Mouse (Mus musculus): ENCODE measurements around the gene Phf21b. TPM values are rescaled to one million over a fixed set of nuclear protein-coding genes. Genes with fewer than 3 reads are reported as not detected.
"Not testable (repeated sequence)": the region's sequence is repeated elsewhere in the genome, so short reads cannot be mapped to it uniquely, and the experiment has no call there.

The Phf21b gene
- 20.2 and 24.5 TPM in 2 replicates for polyA plus RNA-seq (2016; fragmentation: Nextera tagmentation; extraction: Ambion mirVana)

GRCm38 (mm10) chr15:84856006-84856995 lies at the start of gene Phf21b:
Gene Phf21b, minus strand, starts transcription at chr15:84856049.
- peak within 1 kb of the TSS; percentile 94 for H3K9ac ChIP-seq
- peak; percentile 57 for ATAC-seq (ENCODE audit: low FRiP score, low read depth)
- peaks cover 28% of the 10 kb centered on the region for H3K4me1 ChIP-seq
- no peaks in the 10 kb centered on the region for H3K27me3 ChIP-seq (replicated peaks)
- WGBS: under 1% methylated on average over 76 of the region's 76 CpGs
- H3K36me3 ChIP-seq: no peaks in the 10 kb centered on the region
- no peaks in the 10 kb centered on the region for H3K9me3 ChIP-seq
- H3K4me3 ChIP-seq: peak within 1 kb of the TSS; percentile 83
- peak within 1 kb of the TSS; percentile 99 for H3K27ac ChIP-seq
- peak within 1 kb of the TSS; percentile 79 for H3K4me2 ChIP-seq (replicated peaks)

GRCm38 (mm10) chr15:84903843-84904385 lies 48.1 kb upstream of the Phf21b start:
- Histone ChIP-seq H3K9ac (no peak overlapping the region), H3K27me3 (replicated peaks) (no peaks in the 10 kb centered on the region), H3K4me3 (no peak overlapping the region), H3K27ac (no peak overlapping the region), H3K36me3 (no peaks in the 10 kb centered on the region), H3K4me2 (replicated peaks) (no peak overlapping the region), H3K9me3 (no peaks in the 10 kb centered on the region), H3K4me1 (peaks cover under 1% of the 10 kb centered on the region)
- ATAC-seq (ENCODE audit: low FRiP score, low read depth): no peak
- WGBS: 75% methylated on average over 7 of the region's 7 CpGs

DNA sequence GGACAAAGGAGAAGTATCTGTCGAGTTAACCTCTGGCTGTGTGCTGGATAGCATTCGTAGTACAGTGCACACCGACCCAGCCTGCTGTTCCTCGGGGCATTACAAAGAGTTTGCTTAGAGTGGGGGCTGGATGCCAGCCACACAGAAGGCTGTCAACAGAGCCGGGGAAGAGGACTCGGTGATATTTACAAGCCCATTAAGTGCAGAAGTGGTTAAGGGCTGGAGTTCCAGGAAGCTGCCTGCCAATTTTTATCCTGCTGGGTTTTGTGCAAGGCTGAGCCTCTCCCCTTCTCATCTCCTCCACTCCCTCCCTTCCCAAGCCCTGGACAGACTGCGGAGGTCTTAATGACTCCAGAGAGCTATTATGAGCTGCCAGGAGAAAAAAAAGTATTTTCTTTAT lies 42.2 kb upstream of the Phf21b start:
- no peak overlapping the region for H3K9ac ChIP-seq
- H3K27ac ChIP-seq: no peak overlapping the region
- H3K27me3 ChIP-seq (replicated peaks): no peaks in the 10 kb centered on the region
- no peak overlapping the region for H3K4me3 ChIP-seq
- H3K4me2 ChIP-seq (replicated peaks): peak overlapping the region; percentile 4; the same call in 1 of the 2 replicates
- H3K9me3 ChIP-seq: no peaks in the 10 kb centered on the region
- no peaks in the 10 kb centered on the region for H3K36me3 ChIP-seq
- 33% methylated on average over 7 of the region's 7 CpGs for WGBS
- peaks cover 6% of the 10 kb centered on the region for H3K4me1 ChIP-seq
- ATAC-seq (ENCODE audit: low FRiP score, low read depth): no peak

- Histone ChIP-seq H3K4me2 (replicated peaks) (no peak overlapping the region), H3K9me3 (no peaks in the 10 kb centered on the region), H3K4me1 (peaks cover 6% of the 10 kb centered on the region), H3K27ac (no peak overlapping the region), H3K9ac (no peak overlapping the region), H3K27me3 (replicated peaks) (no peaks in the 10 kb centered on the region), H3K36me3 (no peaks in the 10 kb centered on the region), H3K4me3 (no peak overlapping the region)
- no peak for ATAC-seq (ENCODE audit: low FRiP score, low read depth)
- WGBS: 90% methylated on average over 1 of the region's 1 CpGs
Measured at GRCm38 (mm10) chr15:84896664-84897063, 40.8 kb upstream of the Phf21b start.

DNA sequence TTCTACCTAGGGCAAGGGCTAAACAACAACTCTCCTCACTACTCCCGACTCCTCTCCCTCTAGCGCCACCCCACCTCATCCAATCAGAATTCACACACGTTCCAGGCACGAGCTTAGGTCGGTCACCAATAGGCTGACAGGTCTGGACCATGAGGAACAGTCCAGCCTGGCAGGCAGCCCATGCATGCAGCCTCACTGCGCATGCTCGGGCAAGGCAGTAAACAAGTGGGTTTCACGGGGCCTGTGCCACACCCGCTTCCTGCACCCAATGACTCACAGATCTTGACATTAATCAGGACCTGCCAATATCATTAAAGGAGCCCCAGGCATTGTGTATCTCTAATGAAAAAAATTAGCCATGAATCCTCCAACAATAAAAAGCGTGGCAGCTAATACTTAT lies 40.4 kb upstream of the Phf21b start:
- ATAC-seq (ENCODE audit: low FRiP score, low read depth); H3K9me3 ChIP-seq; H3K27me3 ChIP-seq (replicated peaks); H3K9ac ChIP-seq; H3K27ac ChIP-seq; H3K4me1 ChIP-seq; H3K4me3 ChIP-seq; H3K36me3 ChIP-seq; H3K4me2 ChIP-seq (replicated peaks): not testable (repeated sequence)
- 76% methylated on average over 10 of the region's 10 CpGs for WGBS

DNA sequence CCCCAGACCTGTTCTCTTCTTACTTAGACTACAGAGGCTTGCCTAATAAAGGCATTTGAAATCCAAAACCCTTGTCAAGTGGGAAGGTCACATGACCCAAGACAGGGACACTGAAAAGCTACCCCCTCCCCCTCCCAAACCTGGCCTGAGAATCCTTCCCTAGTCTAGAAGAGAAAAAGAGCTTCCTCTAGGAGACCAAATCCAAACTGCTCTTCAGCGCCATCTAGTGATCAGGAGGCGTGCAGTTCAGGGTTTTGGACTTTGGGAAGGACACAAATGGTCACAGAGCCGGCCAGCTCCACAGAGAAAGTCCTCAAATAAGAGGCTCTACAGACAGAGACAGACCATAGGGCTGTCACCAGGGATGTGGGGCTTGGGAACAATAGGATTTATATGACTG lies 35.8 kb upstream of the Phf21b start:
- Histone ChIP-seq H3K27me3 (replicated peaks) (no peaks in the 10 kb centered on the region), H3K9me3 (no peaks in the 10 kb centered on the region), H3K9ac (no peak overlapping the region), H3K4me2 (replicated peaks) (no peak overlapping the region), H3K4me1 (no peaks in the 10 kb centered on the region), H3K36me3 (no peaks in the 10 kb centered on the region), H3K4me3 (no peak overlapping the region), H3K27ac (no peak overlapping the region)
- WGBS: 5% methylated on average over 3 of the region's 3 CpGs
- no peak for ATAC-seq (ENCODE audit: low FRiP score, low read depth)

- Histone ChIP-seq H3K9ac (no peak overlapping the region), H3K36me3 (no peaks in the 10 kb centered on the region), H3K4me3 (no peak overlapping the region), H3K9me3 (no peaks in the 10 kb centered on the region), H3K27ac (no peak overlapping the region), H3K4me2 (replicated peaks) (no peak overlapping the region), H3K27me3 (replicated peaks) (no peaks in the 10 kb centered on the region), H3K4me1 (no peaks in the 10 kb centered on the region)
- 64% methylated on average over 3 of the region's 3 CpGs for WGBS
- no peak for ATAC-seq (ENCODE audit: low FRiP score, low read depth)
Measured at GRCm38 (mm10) chr15:84891246-84891645, 35.4 kb upstream of the Phf21b start.

DNA sequence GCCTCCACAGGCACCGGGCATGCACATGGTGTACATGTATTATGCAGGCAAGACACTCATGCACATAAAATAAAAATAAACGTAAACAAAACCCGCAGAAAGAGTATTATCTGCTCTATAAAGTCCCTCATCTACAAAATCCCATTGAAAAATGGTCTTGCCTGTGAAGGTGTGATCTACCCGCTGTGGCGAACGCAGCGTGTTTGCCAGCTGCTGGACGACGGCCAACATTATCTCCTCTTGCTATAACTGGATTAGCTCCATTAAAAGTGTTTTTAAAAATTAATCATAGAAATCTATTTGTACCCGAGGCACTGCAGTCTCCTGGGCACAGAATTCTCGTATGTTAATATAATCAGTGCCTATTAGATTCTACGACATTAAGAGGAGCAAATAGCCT lies 32.2 kb upstream of the Phf21b start:
- 78% methylated on average over 12 of the region's 12 CpGs for WGBS
- H3K36me3 ChIP-seq: no peaks in the 10 kb centered on the region
- no peak for ATAC-seq (ENCODE audit: low FRiP score, low read depth)
- no peak overlapping the region for H3K4me3 ChIP-seq
- H3K9me3 ChIP-seq: no peaks in the 10 kb centered on the region
- no peak overlapping the region for H3K4me2 ChIP-seq (replicated peaks)
- H3K27me3 ChIP-seq (replicated peaks): no peaks in the 10 kb centered on the region
- H3K27ac ChIP-seq: no peak overlapping the region
- H3K9ac ChIP-seq: no peak overlapping the region
- H3K4me1 ChIP-seq: no peaks in the 10 kb centered on the region

- ATAC-seq (ENCODE audit: low FRiP score, low read depth): no peak
- Histone ChIP-seq H3K4me2 (replicated peaks) (no peak overlapping the region), H3K4me3 (no peak overlapping the region), H3K27me3 (replicated peaks) (no peaks in the 10 kb centered on the region), H3K27ac (no peak overlapping the region), H3K9ac (no peak overlapping the region), H3K36me3 (no peaks in the 10 kb centered on the region), H3K9me3 (no peaks in the 10 kb centered on the region), H3K4me1 (no peaks in the 10 kb centered on the region)
- 84% methylated on average over 12 of the region's 12 CpGs for WGBS
Measured at GRCm38 (mm10) chr15:84877029-84877815, 21.4 kb upstream of the Phf21b start.

- no peak overlapping the region for H3K4me3 ChIP-seq
- H3K4me2 ChIP-seq (replicated peaks): no peak overlapping the region
- H3K9ac ChIP-seq: no peak overlapping the region
- no peak for ATAC-seq (ENCODE audit: low FRiP score, low read depth)
- H3K4me1 ChIP-seq: no peaks in the 10 kb centered on the region
- WGBS: 80% methylated on average over 4 of the region's 4 CpGs
- H3K36me3 ChIP-seq: no peaks in the 10 kb centered on the region
- H3K27me3 ChIP-seq (replicated peaks): no peaks in the 10 kb centered on the region
- no peaks in the 10 kb centered on the region for H3K9me3 ChIP-seq
- no peak overlapping the region for H3K27ac ChIP-seq
Measured at GRCm38 (mm10) chr15:84873867-84874266, 18.0 kb upstream of the Phf21b start.

DNA sequence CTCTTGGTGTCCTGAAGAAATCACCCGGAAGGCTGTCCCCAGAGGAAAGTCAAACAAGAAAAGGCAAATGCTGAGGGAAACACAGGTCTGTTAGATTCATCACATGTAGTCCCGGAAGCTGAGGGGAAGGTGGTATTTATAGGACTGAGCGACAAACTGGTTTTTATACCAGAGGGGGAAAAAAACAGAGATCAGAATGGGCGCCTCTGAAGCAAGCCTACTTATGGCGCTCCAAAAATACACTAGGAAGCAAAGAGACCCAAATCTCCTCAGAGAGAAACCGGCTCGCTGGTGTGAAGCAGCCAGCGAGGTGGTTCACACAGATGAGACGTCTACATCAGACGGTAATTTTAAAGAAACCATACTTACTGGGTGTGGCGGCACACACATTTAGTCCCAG lies 17.2 kb upstream of the Phf21b start:
- no peak for ATAC-seq (ENCODE audit: low FRiP score, low read depth)
- H3K27me3 ChIP-seq (replicated peaks): no peaks in the 10 kb centered on the region
- H3K9ac ChIP-seq: no peak overlapping the region
- no peaks in the 10 kb centered on the region for H3K36me3 ChIP-seq
- H3K4me3 ChIP-seq: no peak overlapping the region
- no peak overlapping the region for H3K4me2 ChIP-seq (replicated peaks)
- WGBS: 89% methylated on average over 11 of the region's 11 CpGs
- H3K4me1 ChIP-seq: no peaks in the 10 kb centered on the region
- H3K27ac ChIP-seq: no peak overlapping the region
- H3K9me3 ChIP-seq: no peaks in the 10 kb centered on the region

- Histone ChIP-seq H3K9me3 (no peaks in the 10 kb centered on the region), H3K36me3 (no peaks in the 10 kb centered on the region), H3K27ac (no peak overlapping the region), H3K9ac (no peak overlapping the region), H3K27me3 (replicated peaks) (no peaks in the 10 kb centered on the region), H3K4me1 (no peaks in the 10 kb centered on the region), H3K4me2 (replicated peaks) (no peak overlapping the region), H3K4me3 (no peak overlapping the region)
- no peak for ATAC-seq (ENCODE audit: low FRiP score, low read depth)
- WGBS: 89% methylated on average over 3 of the region's 3 CpGs
Measured at GRCm38 (mm10) chr15:84871802-84872201, 16.0 kb upstream of the Phf21b start.
